Mouse (Mus musculus) lung, postnatal 4 days (tissue): ENCODE measurements at regions not wholly inside any gene's neighbourhood (a gene's known extent, or its start where the extent isn't known, plus 50 kb on each side); places are given as distances from the start of the nearest gene placed in this dataset.
A peak's percentile ranks its signal among the peaks of the same experiment; 100 is the strongest.
"Not testable (repeated sequence)": the region's sequence is repeated elsewhere in the genome, so short reads cannot be mapped to it uniquely, and the experiment has no call there.

Experiments
- DNase-seq, 2 experiments: peaks; one replicate each; pipeline ENCODE4 v3.0.0; 2021

DNA sequence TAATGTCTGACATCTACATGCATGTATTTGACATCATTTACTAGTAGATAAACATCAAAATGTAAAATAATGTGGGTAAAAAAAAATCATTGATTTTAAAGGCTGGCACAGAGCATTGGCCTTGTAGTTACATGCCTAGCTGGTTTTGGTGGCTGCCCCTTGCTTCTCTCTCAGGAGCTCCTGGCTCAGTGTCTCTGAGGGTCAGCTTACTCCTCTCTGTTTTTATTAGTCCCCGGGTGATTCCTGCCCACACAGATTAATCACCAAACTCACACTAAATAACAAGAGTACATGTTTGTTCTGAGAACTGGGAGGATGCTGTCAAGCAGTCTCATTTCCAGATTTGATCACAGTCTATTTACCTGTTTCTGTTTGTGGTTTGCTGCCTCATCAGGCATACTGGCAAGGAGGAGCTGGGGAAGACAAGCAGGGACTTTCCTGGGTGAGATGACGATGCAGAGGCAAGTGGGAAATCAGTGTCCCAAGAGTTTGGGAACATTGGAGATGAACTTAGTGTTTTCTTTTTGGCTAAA lies 422.7 kb upstream of the Htr2a start:
- no peak for DNase-seq

DNA sequence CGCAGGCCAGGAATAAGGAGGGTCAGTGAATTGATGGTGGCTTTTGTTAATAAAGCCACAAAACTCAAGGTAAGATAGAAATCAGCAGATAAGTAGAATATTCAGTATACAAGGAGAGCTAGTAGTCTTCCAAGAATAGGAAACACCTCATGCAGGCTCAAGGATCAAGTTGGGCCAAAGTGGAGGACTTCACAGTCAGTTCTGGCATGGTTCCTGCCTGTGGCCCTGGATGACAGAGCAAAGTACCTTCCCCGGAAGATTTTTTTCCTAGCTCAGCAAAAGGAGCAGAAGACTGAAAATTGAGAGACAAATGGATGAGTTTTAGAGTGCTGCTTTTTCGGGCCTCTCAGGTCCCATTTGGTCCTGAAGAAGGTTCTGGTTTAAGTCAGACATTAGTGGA lies 420.9 kb upstream of the Htr2a start:
- DNase-seq, result no peak

DNA sequence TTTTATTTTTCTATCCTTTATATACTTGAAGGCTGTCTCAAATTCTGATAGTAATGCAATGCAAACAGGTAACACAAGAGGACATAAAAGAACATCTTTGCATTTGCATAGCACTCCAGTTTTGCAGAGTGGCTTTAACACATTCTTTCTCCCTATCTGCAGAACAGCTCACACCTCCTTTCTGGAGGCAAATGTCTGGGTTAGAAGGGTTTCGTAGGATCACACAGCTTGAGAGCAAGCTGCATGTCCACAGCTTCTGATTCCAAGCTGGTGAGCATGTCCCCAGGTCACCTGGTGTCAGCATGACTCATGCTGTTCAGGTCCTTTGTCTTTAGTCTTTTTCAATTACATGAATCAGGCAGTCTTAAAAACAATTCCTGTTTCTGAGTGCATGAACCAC lies 418.5 kb upstream of the Htr2a start:
- DNase-seq, result no peak

DNA sequence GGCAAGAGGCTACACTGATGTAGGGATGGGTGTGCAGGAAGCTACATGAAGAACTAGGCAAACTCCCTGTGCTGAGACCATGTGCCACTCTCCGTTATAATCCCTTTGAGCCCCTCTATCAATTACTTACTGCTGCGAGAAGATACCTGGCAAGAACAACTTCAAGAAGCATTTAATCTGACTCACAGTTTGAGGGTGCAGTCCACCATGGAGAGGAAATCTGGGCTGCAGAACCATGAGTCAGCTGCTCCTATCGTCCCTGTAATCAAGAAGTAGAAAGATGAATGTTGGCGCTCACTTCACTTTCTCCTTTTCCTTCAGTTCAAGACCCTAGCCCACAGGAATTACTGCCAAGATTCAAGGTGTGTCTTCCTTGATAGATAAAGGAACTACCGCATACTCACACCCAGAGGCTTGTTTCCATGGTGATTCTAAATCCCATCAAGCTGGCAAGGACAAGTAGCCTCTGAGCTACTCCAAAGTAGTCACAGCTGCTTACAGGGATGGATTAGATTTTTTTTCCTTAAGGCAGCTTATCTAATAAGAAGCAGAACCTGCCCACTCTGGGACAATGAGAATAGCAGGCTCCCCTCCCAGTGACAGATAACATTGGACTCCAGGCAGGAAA lies 411.0 kb upstream of the Htr2a start:
- no peak for DNase-seq

DNA sequence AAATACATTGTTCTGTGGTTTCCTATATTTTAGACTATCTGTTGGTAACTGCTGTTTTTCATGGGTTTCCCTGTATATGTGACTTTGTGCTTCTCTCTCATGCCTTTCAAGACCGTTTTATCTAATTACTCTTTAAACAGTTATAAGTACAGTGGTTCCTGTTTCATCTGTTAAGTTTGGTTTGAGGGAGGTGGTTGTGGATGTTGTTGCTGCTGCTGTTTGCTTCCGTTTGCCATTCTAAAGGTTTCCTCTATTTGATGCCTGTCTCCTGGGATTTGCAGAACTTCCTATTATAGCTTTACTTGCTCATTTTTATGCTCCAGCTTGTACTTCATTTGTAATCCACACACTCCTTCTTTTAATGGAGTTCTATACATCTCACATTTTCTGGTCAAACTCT lies 400.4 kb upstream of the Htr2a start:
- no peak for DNase-seq

DNA sequence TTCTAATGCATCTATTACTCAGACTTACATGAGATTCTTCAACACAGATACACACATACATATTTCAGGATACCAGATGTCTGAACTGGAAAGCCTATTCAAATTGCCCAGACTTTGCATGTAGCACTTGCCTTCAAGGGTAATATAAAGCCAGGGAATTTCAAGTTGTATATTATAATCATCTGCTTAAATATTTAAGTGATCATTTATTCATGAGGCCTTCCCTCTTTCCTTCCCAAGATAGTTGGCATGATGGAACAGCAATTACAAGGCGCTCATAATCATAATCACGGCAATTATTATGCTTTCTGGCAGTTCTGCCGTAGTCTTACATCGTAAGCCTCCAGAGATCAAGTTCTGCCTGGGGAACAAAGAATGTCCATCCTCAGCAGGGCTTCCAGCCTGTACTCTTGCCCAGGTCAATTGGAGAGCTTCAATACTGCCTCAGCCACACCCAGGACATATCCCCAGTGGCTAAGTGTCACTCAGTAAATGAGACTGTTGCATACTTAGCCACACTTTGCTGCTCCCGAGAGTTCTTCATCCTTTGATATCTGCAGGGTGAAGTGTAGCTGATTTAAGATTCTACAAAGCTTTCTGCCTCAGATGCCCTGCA lies 391.3 kb upstream of the Htr2a start:
- no peak for DNase-seq

DNA sequence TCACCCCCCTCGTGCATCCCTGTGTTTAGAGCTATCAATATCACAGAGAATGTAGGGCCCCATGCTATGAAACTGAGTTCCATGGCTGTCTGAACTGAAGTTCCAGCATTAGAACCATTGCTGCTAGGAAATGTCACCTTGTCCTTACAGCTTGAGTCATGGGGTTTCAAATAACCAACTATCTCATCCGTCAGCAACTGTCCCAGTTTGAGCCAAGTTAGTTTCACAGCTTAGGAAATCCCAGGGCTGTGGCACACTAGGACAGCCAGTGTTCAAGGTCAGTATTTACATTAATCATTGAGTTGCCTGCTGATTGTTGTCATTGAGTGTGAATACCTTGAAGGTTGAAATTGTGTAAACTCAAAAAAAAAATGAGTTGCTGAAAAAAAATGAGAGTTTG lies 390.6 kb upstream of the Htr2a start:
- no peak for DNase-seq

DNA sequence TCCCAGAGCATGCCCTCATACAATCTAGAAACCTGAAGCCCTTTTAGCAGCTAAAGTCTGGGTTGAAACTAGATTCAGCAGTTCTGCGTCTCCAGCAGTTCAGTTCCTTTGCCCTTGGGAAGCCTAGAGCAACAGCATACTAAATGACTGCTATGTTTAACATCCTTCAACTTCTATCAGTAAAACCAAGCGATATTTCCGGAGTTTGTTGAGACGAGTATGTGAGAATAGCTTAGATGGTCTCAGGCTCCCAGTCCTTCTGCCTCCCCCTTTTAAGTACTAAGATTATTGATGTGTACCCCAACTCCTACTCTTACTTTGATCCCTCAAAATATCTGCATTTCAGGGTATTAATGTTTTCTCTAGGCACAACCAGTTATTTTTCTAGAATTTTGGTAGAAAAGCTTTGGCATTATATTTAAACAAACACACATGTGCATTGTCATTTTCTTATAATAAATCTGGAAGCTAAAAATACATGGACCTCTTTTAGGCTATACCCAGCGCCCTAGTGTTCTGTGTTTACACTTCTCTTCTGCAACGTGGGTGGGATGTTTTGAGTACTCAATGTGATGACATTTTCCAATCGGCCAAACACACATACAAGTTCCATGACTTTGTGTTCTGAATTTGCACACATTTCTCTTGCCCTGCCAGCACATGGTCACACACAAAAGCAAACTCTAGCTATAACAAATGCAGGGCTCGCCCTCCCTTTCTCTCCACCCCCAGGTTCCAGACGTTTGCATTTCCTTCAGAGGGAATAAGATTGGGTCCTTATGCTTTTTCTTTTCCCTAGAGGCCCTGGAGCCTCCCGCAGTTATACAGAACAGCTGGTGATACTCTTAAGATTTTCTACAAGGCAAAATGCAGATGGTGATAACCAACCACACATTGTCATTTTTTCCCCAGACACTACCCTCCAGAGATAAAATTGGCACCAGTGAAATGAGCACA lies 388.2 kb upstream of the Htr2a start:
- peak; percentile 5 to 21 for DNase-seq

DNA sequence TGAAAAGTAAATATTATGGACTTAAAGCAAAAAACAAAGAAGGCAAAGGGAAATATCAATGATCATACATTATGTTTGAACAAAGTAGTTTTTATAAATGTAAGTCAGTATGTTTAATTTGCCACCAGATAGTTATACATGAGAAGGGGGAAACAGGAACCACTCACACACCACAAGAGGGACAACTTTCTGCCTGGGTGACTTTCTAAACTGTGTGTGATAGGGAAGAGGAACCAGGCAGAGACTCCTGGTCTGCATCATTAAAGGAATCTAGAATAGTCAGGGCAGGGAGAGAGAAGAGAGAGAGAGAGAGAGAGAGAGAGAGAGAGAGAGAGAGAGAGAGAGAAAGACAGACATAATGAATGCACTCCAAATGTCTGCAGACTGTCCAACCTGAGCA lies 385.6 kb upstream of the Htr2a start:
- no peak for DNase-seq

DNA sequence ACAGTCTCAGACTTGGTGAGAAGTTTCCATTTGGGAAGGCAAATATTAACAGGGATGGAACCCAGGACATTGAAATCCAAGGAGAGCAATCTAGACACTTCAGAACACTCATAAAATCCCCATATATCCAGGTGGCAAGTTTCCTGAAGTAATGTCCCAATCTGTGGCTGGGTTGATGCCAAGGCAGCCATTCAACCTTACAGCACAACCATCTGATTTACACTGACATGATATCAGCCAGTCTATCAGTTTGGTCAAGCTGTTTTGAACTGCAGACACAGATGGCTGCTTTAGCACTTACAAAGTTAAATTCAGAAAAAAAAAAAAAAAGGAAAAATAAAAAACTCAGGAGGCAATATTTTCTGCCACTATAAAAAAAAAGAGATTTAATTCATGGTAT lies 381.2 kb upstream of the Htr2a start:
- no peak for DNase-seq

DNA sequence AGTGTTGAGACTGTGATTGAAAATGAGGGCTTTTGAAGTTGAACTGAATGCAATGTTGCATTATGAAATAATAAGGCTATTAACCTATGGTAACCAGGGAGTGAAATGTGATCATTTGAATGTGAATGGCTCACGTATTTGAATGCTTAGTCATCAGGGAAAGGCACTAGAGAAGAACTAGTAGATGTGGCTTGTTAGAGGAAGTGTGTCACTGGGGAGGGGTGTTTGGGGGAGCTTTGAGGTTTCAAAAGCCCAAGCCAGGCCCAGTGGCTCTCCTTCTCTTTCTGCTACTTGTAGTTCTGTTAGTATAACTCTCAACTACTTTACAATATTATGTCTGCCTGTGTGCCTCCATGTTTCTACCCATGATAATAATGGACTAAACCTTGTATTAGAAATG lies 373.6 kb upstream of the Htr2a start:
- no peak for DNase-seq

DNA sequence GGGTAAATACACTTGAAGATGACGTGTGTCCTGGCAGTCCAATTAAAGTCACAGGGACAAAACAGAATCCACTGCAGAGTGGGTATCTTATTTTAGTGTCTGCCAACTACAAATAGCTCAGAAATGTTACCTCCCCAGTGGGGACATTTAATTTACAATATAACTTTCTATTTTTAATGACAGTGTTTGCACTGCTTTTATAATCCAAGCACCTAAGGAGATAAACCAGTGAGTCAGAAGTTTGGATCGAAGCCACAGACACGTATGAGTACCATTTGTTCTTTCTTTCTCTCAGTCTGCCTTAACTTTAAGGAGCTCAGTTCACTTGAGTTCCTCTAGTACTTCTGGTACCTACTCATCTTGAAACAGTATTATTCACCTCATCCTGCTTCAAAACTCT lies 346.1 kb upstream of the Htr2a start:
- no peak for DNase-seq

DNA sequence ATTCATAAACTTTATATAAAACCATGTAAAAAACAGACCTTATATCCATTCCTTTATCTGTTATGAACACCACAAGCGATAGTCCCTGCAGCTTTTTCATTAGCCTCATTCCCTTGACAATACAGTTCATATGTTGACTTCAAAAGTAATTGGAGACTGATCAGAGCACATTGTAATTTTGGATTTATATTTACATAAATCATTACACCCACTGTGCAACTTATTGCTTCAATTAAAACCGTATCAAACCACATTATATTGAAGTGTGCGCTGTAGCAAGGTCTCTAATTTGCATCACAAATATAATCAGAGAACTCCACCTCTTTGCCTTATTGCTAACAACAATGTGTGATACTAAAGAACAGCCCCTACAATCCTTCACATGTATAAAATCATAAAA lies 336.2 kb upstream of the Htr2a start:
- no peak for DNase-seq

DNA sequence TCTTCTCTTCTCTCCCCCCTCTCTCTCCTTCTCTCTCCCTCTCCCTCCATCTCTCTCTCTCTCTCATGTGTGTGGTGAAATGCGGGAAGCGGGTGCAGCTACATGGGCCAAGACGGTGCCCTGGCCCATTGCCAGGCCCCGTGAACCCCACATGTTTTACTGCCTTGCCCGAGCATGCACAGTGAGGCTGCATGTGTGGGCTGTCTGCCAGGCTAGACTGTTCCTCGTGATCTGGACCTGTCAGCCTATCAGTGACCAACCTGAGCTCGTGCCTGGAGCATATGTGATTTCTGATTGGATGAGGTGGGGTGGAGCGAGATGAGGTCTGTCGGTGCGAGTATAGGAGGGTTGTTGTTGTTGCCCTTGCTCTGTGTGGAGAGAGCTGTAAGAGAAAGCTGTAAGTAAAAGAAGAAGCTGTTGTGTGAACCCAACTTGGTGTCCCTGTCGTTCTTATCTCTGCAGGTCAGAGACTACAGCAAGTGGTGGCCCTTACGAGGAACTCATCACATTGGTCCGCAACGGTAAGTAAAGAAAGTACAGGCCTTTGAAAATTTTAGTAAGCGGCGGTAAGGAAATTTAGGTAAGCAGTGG lies 333.8 kb upstream of the Htr2a start:
- DNase-seq, result no peak

DNA sequence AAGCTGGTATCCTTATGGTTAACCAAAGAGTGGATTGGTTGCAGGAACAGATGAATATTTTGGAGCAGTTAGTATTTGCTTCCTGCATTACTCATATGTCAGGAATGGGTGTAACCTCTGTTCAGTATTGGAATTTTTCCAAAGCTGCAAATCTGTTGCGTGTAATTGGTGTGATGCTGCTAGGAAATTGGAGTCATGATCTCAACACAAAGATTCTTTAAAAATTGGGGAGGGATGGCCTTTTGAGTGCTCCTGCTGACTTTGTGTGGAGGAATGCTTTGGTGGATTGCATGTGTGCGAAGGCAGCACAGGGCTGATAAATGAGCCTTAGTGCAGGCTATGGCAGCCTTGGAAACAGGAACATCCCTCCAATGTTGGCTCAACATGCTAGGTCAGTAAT lies 331.2 kb upstream of the Htr2a start:
- not testable (repeated sequence) for DNase-seq

DNA sequence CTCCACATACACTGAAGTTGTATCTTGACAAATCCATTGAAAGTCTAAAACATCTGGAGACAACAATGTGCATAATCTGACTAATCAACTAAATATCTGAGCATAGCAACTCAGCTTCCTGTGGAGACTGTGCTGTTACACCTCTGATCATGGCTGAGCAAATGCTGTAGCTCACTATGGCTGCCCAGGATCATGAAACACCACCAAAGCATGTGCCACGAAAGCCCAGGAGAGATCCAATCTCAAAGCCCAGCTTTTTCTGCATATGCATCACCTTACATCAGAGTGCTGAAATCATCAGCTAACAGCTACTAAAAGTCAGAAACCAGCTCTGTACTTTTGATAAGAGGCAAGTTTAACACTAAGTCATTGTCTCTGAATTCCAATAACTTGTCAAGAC lies 313.3 kb upstream of the Htr2a start:
- DNase-seq, result no peak

DNA sequence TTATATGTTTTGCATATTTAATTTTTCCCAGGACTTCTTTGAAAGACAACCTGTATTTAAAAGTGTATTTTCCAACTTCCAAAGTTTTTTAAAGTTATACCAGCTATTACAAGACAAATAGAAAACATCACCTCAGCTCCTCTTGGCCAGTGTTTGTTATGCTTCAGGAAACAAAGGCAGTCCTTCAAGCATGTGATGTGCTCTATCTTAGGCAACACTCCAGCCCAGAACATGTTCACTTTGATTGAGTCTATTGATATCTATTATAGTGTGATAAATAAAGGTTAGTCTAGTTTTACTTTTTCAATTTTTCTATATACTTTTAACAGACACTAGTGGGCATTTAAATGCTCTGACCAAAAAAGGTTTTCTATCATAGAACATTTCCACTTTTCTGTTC lies 289.9 kb upstream of the Htr2a start:
- no peak for DNase-seq

DNA sequence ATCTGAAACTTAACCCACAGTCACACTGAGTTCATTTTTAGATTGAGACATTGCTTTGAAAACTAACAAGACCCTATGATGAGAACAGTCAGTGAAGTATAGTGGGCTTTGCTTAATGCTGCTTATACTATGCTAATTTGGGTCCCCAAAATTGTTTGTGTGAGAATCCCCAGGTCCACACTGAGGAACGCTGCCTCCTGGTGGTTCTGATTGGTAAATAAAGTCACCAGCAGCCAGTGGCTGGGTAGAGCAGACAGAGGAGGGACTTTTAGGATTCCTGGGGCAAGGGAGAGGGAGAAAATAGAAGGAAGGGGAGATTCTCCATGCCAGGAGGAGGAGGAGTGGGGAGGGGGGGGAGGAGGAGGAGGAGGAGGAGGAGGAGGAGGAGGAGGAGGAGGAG lies 288.4 kb upstream of the Htr2a start:
- DNase-seq, result no peak

DNA sequence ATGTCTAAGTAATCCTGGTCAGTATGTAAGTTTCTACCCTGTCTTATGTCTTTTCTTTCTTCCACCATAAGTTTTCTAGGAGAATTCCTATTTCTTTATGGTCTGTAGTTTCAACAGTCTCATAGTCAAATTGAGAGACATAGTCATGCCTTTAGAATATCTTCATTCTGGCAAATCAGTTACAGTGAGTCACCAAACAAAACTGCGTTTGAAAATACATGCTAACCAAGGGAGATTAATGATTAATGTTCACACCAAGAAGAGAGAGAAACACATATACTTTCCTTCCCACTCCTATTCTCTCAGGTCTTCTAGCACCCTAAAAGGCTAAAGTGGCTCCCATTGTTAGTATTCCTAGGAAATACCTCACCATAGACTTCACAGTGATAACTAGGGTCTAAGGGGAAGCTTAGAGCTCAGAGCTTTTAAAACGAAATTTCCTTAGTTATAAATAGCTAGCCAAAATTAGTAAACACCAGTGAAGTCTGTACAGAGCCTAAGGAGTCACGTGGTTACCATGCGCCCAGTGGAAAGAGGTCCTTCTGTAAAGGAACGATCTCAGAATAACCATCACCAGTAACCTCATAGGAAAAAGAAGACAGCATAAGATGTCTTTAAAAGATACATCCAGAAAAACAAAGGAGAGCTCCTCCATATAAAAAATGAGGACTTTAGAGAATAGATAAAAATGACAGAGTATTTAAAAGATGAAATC lies 281.8 kb upstream of the Htr2a start:
- DNase-seq, result no peak

DNA sequence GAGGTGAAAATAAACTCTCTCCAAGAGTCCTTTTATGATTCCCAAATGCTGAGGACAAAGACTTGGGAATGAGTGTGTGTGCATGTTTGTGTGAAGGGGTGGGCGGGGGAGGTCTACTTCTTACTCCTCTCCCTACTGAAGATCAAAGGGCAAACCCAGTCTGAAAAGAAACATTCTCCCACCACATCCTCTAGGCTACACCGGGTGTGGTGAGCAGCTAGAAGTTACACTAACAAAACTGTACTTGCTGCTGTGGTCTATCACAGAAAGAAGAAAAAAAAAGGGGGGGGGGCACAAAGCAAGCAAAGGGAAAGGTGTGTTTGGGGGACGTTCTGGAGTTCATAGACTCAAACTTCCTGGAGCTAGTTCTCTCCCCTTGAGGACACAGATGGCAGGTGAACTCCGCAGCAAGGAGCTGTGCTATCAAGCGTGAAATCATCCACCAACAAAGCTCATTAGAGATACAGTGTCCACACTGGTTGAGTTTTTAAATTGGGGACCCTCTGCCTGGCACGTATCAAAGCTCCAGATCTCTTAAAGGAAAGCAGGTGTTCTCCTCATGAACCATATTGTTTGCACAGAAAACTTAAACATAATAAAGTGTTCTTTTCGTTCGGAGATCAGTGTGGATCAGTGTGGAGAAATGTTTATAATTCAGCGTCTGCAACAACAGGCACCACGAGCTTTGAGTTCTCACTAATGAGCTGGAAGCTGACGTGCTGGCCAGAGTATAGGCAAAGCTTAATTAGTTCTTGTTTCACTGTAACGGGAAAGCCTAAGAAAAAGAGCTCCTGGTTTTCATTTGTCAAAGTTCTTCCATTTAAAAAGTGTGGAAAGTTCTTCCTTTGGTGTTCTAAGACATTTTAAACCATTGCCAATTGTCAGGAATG lies 280.7 kb upstream of the Htr2a start:
- no peak for DNase-seq

DNA sequence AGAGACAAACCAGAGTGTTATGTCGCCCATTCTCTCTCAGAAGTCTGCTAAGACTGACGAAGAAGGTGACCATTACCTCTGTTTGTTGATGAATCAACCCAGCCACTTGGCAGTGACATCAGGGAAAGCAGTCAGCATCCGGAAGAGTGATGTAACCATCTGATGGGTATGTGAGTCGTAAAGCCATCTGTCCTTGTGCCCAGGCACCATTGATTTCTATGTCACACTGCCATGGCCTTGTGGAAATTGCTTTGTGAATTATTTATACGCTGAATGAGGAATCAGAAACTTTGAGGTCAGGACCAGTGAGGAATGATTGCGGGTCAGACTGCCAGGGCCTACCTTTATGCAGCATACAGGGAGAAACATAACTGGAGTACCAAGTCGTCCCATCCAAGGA lies 256.2 kb upstream of the Htr2a start:
- no peak for DNase-seq

DNA sequence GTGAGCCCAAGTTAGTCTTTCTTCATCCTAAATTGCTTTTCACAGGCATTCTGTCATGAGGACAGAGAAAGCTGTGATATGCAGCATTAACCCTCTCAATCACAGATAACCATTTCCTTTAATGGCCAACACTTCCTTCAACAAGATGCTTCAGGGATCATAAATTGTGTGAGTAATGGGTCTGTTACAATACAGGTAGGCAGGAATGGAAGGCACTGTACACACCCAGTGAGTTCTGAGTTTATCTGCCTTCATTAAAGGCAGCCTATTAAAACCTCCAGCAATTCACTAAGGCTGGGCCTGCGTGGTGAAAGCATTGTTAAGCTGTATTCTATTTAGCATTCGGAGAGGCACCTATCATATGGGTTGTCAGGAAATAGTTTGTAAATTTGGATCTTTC lies 248.2 kb upstream of the Htr2a start:
- no peak for DNase-seq
